Mouse (Mus musculus) CD4-positive helper T cell, adult 2 months (primary cell): ENCODE results near the gene Rabgap1l.
"Not testable (repeated sequence)": the region's sequence is repeated elsewhere in the genome, so short reads cannot be mapped to it uniquely, and the experiment has no call there.

Experiments
- DNase-seq: peaks from one replicate; pipeline ENCODE4 v3.0.0-alpha.2; 2012; ENCODE audit warnings: low read depth, missing footprints, low spot score

Gene Rabgap1l

GRCm38 (mm10) chr1:160485731-160486130 lies 307.3 kb downstream of the Rabgap1l start:
- DNase-seq, result no peak

DNA sequence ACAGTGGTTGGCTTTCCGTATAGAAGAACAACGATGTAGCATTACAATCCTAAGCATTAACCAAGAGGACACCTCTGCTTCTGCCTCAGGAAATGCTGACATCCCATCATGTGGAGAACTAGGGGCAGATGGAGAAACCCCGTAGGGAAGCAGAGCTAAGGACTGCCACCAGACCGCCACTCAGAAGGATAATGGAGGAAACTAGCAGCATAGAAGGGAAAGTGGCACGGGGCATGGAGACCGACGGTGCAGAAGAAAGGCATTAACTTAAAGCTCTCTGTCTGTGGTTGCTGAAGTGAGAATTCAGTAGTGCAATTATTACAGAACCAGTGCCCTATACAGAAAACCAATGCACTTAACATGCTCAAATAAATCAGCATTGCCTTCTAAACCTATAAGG lies 308.0 kb downstream of the Rabgap1l start:
- DNase-seq, result no peak

- DNase-seq, result no peak
These were observed 311.4 kb downstream of the Rabgap1l start for GRCm38 (mm10) chr1:160481643-160482042.

DNA sequence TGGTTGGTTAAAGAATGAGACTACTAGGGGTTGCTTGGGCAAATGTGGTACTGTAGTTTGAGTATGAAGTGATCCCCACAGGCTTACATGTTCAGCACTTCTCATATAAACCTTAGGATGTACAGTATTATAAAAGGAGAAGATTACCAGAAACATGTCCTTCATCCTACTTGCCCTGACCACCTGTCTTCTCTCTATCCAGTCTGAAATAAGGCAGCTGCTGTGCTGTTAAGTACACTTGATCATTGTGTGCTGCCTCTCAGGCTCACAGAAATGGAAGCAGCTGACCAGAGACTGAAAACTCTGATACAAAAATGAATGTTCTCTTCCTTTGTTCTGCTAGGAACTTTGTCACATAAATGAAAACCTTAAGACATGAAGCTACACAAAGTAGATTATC lies 325.6 kb downstream of the Rabgap1l start:
- no peak for DNase-seq

DNA sequence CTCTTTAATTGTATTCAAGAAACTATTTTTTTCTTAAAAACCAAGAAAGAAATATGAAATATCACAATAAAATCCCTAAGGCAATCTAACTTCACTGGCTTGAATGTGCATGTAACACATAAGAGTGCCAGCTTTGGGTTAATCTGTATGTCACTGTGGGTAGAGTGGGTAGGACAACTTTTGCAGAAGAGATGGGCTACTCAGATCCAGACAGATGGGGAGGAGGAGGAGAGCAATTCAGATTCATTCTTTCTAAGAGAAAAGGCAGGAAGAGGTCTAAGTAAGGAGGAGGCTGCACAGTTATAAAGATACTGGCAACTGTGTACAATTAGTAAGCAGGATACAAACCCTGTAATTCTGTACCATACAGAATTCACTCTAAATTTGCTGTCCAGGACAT lies 327.8 kb downstream of the Rabgap1l start:
- no peak for DNase-seq

DNA sequence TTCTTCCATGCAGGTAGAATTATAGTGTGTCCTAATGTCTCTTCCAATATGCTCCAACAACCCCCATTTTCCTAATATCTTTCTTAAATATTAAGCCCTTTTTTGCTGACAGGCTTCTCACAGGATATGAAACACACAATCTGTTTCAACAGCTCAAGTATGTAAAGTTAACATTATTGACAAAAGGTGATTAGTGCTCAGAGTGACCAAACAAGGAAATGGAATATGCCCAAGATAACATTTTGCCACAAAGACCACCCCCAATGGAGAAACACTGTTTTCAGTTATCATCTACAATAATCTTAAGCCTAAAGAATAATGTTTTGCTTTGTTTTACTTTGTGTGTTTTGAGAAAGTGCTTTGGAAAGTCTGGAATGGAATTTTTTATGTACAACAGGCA lies 328.9 kb downstream of the Rabgap1l start:
- no peak for DNase-seq

DNA sequence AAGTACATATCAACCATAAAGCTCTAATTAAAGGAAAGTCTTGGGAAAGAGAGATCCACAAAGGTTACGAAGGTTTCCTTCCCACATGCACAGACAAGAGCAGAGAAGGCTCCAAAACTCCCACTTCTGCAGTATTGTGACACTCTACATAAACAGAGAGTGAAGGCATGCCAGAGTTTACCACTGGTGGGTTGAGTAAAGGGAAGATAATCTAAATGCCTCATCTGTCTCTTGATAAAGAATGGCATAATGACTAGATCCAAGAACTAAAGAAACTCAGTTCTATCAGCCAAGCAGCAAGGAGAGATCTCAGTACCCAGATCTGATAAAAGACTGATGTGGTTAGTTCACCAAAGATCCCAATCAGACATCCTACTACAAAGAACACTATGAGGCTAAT lies 332.7 kb downstream of the Rabgap1l start:
- DNase-seq, result no peak

DNA sequence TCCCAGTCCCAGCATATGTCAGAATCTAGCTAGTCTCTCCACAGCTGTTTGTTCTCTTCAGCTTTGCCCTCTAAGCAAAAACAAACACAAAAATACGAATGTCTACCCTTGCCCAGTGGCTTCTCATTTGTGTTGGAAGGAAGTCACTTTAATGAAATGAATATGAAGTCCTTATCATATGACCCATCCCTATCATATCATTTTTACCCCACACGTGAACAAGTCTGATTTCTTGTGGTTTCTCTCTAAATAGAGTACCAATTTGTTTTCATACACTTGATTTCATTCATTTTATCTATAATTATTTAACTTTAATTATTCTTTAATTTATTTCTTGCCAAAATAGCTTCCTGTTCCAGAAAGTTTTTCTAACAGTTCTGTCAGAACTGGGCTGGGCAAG lies 341.3 kb downstream of the Rabgap1l start:
- no peak for DNase-seq

GRCm38 (mm10) chr1:160448681-160449080 lies 344.3 kb downstream of the Rabgap1l start:
- DNase-seq, result no peak

DNA sequence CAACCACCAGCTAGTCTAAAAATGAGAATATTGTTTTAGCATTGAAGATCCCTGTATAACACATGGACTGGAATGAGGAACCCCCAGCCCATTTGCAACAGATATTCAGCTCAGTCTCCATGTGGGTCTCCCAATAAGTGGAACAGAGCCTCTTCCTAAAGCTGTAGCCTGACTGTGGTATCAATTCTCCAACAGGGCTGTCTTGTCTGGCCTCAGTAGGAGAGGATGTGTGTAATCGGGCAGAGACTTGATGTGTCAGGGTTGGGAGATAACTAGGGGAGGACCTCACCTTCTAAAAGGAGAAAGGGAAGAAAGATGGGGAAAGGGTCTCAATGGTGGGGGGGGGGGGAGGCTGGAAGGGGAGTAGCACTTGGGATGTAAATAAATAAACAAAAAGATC lies 346.2 kb downstream of the Rabgap1l start:
- no peak for DNase-seq

- peak; percentile 3 for DNase-seq
These were observed 349.5 kb downstream of the Rabgap1l start for GRCm38 (mm10) chr1:160443506-160443905.

- no peak for DNase-seq
These were observed 351.3 kb downstream of the Rabgap1l start for GRCm38 (mm10) chr1:160441679-160442078.

DNA sequence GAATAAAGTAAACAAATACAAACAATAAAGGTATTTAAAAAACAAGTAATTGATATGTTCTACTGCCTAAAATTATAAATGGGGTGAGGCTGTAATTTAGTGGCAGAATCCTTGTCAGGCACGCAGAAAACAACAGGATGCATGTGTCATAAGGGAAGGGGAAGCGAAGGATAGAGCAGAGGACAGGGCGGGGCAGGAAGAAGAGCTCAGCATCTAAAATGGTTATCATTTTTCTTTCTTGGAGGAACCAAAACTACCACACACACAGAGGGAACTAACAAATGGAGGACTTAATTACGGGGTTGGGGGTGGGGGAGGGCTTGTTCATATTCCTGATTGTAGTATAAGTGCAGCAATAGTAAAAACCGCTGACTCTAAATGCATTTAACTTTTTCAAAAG lies 351.9 kb downstream of the Rabgap1l start:
- DNase-seq, result no peak

DNA sequence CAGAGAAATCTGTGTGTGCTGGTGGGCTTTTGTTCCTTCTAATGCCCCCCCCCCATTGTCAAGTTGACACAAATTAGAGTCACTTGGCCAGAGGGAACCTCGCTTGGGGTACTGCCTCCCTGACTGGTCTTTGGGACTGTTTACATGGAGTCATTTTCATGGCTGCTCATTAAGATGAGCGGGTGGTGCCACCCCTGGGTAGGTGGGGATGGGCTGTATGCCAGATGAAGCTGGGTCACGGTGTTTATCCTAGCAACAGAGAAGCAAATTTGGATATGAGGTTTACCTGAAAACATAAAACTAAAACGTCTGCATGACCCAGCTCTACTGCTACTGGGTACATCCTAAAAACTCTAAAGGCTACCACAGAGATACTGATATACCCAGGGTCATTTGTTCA lies 354.2 kb downstream of the Rabgap1l start:
- no peak for DNase-seq

DNA sequence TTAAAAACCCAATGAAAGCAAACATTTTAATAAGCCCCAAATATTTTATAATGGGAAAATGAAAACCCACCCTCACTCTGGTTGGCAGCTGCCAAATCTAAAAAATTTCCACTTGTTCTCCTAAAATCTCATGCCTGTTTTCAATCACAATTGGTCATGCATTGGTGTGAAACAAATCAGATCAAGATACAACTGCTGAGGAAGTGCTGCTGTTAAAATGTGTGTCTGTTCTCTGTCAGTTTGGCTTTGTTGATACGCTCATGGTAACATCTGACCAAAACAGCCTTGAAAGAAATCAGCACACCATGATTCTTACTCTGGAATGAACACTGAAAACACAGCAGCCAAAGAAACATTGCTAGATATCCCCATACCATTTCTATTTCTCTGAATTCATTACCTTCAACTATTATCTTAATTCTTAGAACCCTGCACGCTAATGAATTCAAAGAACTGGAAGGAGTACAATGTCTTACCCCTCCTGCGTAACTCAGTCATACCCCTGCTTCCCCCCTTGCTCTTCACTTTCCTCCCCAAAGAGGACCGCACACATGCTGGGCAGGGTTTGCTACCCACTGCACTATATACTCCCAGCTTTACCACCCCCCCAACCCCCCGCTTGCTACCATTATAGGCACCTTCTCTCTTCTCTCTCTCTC lies 375.7 kb downstream of the Rabgap1l start:
- DNase-seq, result no peak

DNA sequence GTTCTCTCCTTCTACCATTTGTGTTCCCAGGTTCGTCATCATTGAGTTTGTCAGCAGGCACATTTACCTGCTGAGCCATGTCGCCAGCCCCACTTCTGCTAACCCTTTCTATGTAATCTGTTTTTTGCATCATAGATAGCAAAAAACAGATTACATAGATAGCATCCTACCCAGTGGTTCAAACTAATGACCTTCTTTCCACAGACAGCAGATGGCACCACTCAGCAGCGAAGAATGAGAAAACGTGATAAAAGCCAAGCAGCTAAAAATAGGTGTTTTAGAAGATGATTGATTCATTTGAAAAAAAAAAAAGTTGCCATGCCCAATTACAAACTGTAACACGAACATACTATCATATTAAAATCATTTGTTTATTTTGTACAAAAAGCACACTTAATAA lies 382.2 kb downstream of the Rabgap1l start:
- DNase-seq, result no peak

- DNase-seq, result not testable (repeated sequence)
These were observed 383.3 kb downstream of the Rabgap1l start for GRCm38 (mm10) chr1:160409689-160410088.

DNA sequence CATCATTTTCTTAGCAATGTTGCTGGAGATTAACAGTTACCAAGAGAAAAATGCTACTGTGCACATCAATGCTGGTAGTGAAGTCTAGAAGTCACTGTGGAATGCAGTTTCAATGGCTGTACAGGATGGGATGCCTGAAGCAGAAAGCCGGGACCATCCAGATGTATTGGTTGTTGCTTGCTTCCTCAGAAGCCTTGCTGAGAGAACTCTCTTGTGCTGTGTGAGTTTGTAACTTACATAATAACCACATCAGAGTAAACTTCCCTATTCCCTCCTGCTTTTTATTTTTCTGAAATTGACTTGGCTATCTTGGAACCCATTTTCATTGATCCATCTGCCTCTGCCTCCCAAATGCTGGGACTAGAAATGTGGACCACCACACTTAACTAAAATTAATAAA lies 383.9 kb downstream of the Rabgap1l start:
- no peak for DNase-seq

GRCm38 (mm10) chr1:160408302-160408897 lies 384.6 kb downstream of the Rabgap1l start:
- DNase-seq, result no peak

GRCm38 (mm10) chr1:160399428-160399827 lies 393.6 kb downstream of the Rabgap1l start:
- DNase-seq, result peak; percentile 60

DNA sequence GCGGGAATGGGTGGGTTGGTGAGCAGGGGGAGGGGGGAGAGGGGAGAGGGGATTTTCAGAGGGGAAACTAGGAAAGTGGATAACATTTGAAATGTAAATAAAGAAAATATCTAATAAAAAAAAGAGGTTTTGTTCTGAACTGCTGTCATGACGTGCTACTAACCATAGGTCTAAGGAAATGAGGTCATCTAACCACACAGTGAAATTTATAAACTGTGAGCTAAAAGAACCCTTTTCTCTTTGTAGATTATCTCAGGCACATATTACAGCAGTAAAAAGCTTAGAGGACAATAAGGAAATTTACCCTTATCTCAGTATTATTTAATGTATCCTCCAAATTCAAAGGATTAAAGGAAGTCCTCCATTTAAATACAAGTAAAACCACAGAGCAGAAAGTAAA lies 396.0 kb downstream of the Rabgap1l start:
- DNase-seq, result peak; percentile 14

DNA sequence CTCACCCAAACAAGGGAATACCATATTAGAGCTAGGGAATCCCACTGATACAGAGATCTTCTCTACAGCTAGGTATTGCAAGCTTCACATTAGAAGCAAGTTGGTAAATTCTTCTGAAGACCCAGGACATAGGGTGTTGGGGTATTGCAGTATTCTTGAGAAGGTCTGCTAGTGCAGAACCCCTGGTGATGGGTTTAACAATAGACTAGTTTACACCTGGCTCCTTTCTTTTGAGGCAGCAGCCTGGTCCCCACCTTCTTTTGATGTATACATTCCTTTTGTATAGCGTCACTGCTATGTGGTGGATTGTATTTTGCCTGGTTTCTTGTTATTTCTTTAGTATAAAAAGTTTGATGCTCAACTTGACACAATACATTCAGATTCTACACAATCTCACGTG lies 405.6 kb downstream of the Rabgap1l start:
- DNase-seq, result no peak

- DNase-seq, result no peak
These were observed 414.6 kb downstream of the Rabgap1l start for GRCm38 (mm10) chr1:160378367-160378766.
